Mouse (Mus musculus) liver, embryonic 14.5 days (tissue): ENCODE measurements around the gene Usp44. TPM values are rescaled to one million over a fixed set of nuclear protein-coding genes. Genes with fewer than 3 reads are reported as not detected.

Experiments
- ATAC-seq: fragments of 200-750 bp; cut with Nextera tagmentation; 2 replicates; pipeline ENCODE4 v1.8.0; 2017; ENCODE audit warnings: moderate number of reproducible peaks, mild to moderate bottlenecking, moderate library complexity; ENCODE audit not compliant: insufficient read depth
- DNase-seq, 3 experiments: peaks; one replicate each; pipeline ENCODE4 v3.0.0-alpha.2; 2012 to 2013; ENCODE audit warnings: low read depth in 3 of 3, low spot score in 3 of 3
- H3K27ac ChIP-seq: fragments of 300-500 bp; sonication (generic); 2 replicates; pipeline ENCODE4 v1.5.1; 2014; ENCODE audit warnings: moderate library complexity, mild to moderate bottlenecking, control low read depth, inconsistent platforms
- H3K27me3 ChIP-seq: fragments of 300-500 bp; sonication (generic); 2 replicates; pipeline ENCODE4 v1.6.1; 2014; ENCODE audit warnings: mild to moderate bottlenecking, low read length, moderate library complexity; ENCODE audit not compliant: control insufficient read depth, insufficient read depth
- H3K36me3 ChIP-seq: fragments of 300-500 bp; sonication (generic); replicated peaks from 2 replicates; pipeline ENCODE4 v1.6.1; 2014; ENCODE audit warnings: low read depth; ENCODE audit not compliant: control insufficient read depth, insufficient read depth
- H3K4me1 ChIP-seq, 2 experiments: fragments of 200-500 bp in 1 of 2; fragments of 300-500 bp in 1 of 2; sonication (generic) in 1 of 2; replicated peaks; 2 replicates each; pipeline ENCODE4 v1.6.1; 2012 to 2014; ENCODE audit warnings: antibody characterized with exemption in 1 of 2, inconsistent platforms in 1 of 2, low read length in 1 of 2; ENCODE audit not compliant: control insufficient read depth in 2 of 2, insufficient read depth in 2 of 2
- H3K4me2 ChIP-seq: fragments of 300-500 bp; sonication (generic); 2 replicates; pipeline ENCODE4 v1.6.1; 2014; ENCODE audit warnings: low read depth, mild to moderate bottlenecking, control low read depth, moderate library complexity
- H3K4me3 ChIP-seq, 2 experiments: fragments of 200-500 bp in 1 of 2; fragments of 300-500 bp in 1 of 2; sonication (generic) in 1 of 2; 2 replicates each; pipeline ENCODE4 v1.5.1; 2012 to 2014; ENCODE audit warnings: low read depth in 2 of 2, low read length in 2 of 2, mild to moderate bottlenecking in 2 of 2, control low read depth in 1 of 2, inconsistent platforms in 1 of 2, moderate library complexity in 1 of 2; ENCODE audit not compliant: insufficient read depth in 1 of 2
- H3K9ac ChIP-seq: fragments of 300-500 bp; sonication (generic); replicated peaks from 2 replicates; pipeline ENCODE4 v1.6.1; 2014; ENCODE audit warnings: mild to moderate bottlenecking, control low read depth, moderate library complexity
- H3K9me3 ChIP-seq: fragments of 300-500 bp; sonication (generic); 2 replicates; pipeline ENCODE4 v1.6.1; 2016; ENCODE audit warnings: low read length, mixed read lengths; ENCODE audit not compliant: control insufficient read depth
- CTCF ChIP-seq: IDR thresholded peaks from 2 replicates; pipeline ENCODE4 v1.5.1; 2016; ENCODE audit warnings: antibody characterized with exemption, low read depth, control low read depth
- EP300 ChIP-seq: IDR thresholded peaks from 2 replicates; pipeline ENCODE4 v1.6.1; 2016; ENCODE audit warnings: antibody characterized with exemption, low read depth
- WGBS: fragments of 180-500 bp; shearing (Covaris S2); extraction: QIAGEN DNeasy Blood & Tissue Kit; methylation state at CpG from one replicate; pipeline ENCODE4 v1.1.7; 2014; ENCODE audit not compliant: insufficient replicate concordance; 5-methylcytosine and 5-hydroxymethylcytosine counted together
- polyA plus RNA-seq, 2 experiments: library from polyadenylated mRNA; depleted of rRNA in 1 of 2; stranded (reverse) in 1 of 2; unstranded in 1 of 2; fragments of >200 nt; fragmentation: Nextera tagmentation in 1 of 2; extraction: Ambion mirVana in 1 of 2; gene quantifications; 2 replicates each; pipeline versions ENCODE4 v1.2.1 to v1.2.3; 2012 to 2014

Usp44 gene
- polyA plus RNA-seq, 2 experiments, result 1.5 TPM

- Histone ChIP-seq H3K4me1 (peaks cover 52 to 56% of the 10 kb centered on the region in 2 experiments), H3K4me2 (peak overlapping the region; percentile 97), H3K9ac (peak overlapping the region; percentile 85), H3K4me3 (peak overlapping the region; percentile 79 to 99), H3K27ac (peak overlapping the region; percentile 99), H3K27me3 (no peaks in the 10 kb centered on the region; the same call in 1 of the 2 replicates), H3K36me3 (peaks cover 39% of the 10 kb centered on the region), H3K9me3 (no peaks in the 10 kb centered on the region)
- ATAC-seq, result no peak
- TF ChIP-seq CTCF (no peak), EP300 (no peak)
- 8% methylated on average over 10 of the region's 10 CpGs for WGBS
- no peak for DNase-seq
These were observed 57.2 kb downstream of the Usp44 start for GRCm38 (mm10) chr10:93888590-93888934.

GRCm38 (mm10) chr10:93888935-93889578 is 57.7 kb downstream of the Usp44 start:
- no peaks in the 10 kb centered on the region; the same call in 1 of the 2 replicates for H3K27me3 ChIP-seq
- H3K4me3 ChIP-seq, result peak overlapping the region; percentile 79 to 99
- peak overlapping the region; percentile 97 for H3K4me2 ChIP-seq
- ATAC-seq (peak; percentile 16), DNase-seq (no peak)
- no peaks in the 10 kb centered on the region for H3K9me3 ChIP-seq
- peak overlapping the region; percentile 99 for H3K27ac ChIP-seq
- H3K9ac ChIP-seq, result peak overlapping the region; percentile 85
- peaks cover 34% of the 10 kb centered on the region for H3K36me3 ChIP-seq
- under 1% methylated on average over 38 of the region's 38 CpGs for WGBS
- TF ChIP-seq CTCF, result no peak
- TF ChIP-seq EP300, result no peak
- peaks cover 53 to 58% of the 10 kb centered on the region in 2 experiments for H3K4me1 ChIP-seq

GRCm38 (mm10) chr10:93889579-93889950 is 58.2 kb downstream of the Usp44 start:
- ATAC-seq (peak; percentile 77), DNase-seq (peak; percentile 76 to 78 (median 77))
- 0% methylated on average over 20 of the region's 30 CpGs for WGBS
- Histone ChIP-seq H3K36me3 (peaks cover 31% of the 10 kb centered on the region), H3K4me3 (peak overlapping the region; percentile 79 to 99), H3K27ac (peak overlapping the region; percentile 99), H3K4me1 (peaks cover 53 to 60% of the 10 kb centered on the region in 2 experiments), H3K9me3 (no peaks in the 10 kb centered on the region), H3K9ac (peak overlapping the region; percentile 85), H3K4me2 (peak overlapping the region; percentile 97), H3K27me3 (no peaks in the 10 kb centered on the region; the same call in 1 of the 2 replicates)
- TF ChIP-seq CTCF (no peak), EP300 (peak; percentile 32; the same call in 1 of the 2 replicates)

- Histone ChIP-seq H3K9ac (peak overlapping the region; percentile 85), H3K9me3 (no peaks in the 10 kb centered on the region), H3K4me2 (peak overlapping the region; percentile 97), H3K4me1 (peaks cover 52 to 59% of the 10 kb centered on the region in 2 experiments), H3K27ac (peak overlapping the region; percentile 99), H3K27me3 (no peaks in the 10 kb centered on the region; the same call in 1 of the 2 replicates), H3K36me3 (peaks cover 27% of the 10 kb centered on the region), H3K4me3 (peak overlapping the region; percentile 79 to 99)
- DNase-seq, result no peak
- ATAC-seq, result no peak
- TF ChIP-seq CTCF, result no peak
- no peak for TF ChIP-seq EP300
- WGBS, result 2% methylated on average over 22 of the region's 22 CpGs
These were observed 58.6 kb downstream of the Usp44 start for GRCm38 (mm10) chr10:93889976-93890375.

- no peak for DNase-seq
- no peak for TF ChIP-seq EP300
- no peak for TF ChIP-seq CTCF
- peaks cover 21% of the 10 kb centered on the region for H3K36me3 ChIP-seq
- peak overlapping the region; percentile 85 for H3K9ac ChIP-seq
- no peaks in the 10 kb centered on the region; the same call in 1 of the 2 replicates for H3K27me3 ChIP-seq
- H3K4me2 ChIP-seq, result peak overlapping the region; percentile 97
- peak overlapping the region; percentile 99 for H3K27ac ChIP-seq
- WGBS, result 51% methylated on average over 4 of the region's 4 CpGs
- peak overlapping the region; percentile 79 to 99 for H3K4me3 ChIP-seq
- peaks cover 48 to 56% of the 10 kb centered on the region in 2 experiments for H3K4me1 ChIP-seq
- H3K9me3 ChIP-seq, result no peaks in the 10 kb centered on the region
- ATAC-seq, result peak; percentile 26; the same call in 1 of the 2 replicates
These were observed 59.2 kb downstream of the Usp44 start for GRCm38 (mm10) chr10:93890565-93890964.
